Mouse (Mus musculus): ENCODE results near the gene Gm49673. TPM values are rescaled to one million over a fixed set of nuclear protein-coding genes. Genes with fewer than 3 reads are reported as not detected.
"Not testable (repeated sequence)": the region's sequence is repeated elsewhere in the genome, so short reads cannot be mapped to it uniquely, and the experiment has no call there.

Gene Gm49673
- polyA plus RNA-seq, 1 experiment from 2014 or later, result 0.09 TPM

DNA sequence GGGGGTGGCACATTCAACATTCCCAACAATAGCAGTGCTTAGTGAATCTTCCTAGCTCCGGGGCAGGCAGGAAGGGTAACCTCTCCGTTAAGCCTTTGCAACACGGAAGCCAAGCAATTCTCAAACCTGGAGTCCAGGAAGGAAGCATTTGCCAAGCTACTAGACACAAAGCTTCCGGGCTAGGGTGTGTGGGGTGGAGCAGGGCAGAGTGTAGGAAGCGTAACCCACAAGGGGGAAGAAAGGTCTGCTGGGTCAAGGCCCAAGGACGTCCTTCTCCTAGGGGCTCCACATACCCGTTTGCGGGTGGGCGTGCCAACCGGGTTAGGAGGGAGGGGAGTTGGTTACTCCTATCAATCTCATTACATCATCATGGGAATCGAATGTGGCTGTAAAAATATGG lies 31.2 kb downstream of the Gm49673 start:
- H3K4me3 ChIP-seq (replicated peaks; ENCODE audit: low read length); H3K36me3 ChIP-seq (ENCODE audit: control insufficient read depth, insufficient read depth, low read length); ATAC-seq (ENCODE audit: insufficient read depth, low FRiP score); H3K27ac ChIP-seq (ENCODE audit: low read length); H3K4me1 ChIP-seq (ENCODE audit: control insufficient read depth, insufficient read depth, low read length); H3K27me3 ChIP-seq (ENCODE audit: control insufficient read depth, insufficient read depth, low read length); H3K9me3 ChIP-seq (replicated peaks; ENCODE audit: control insufficient read depth, low read length); H3K9ac ChIP-seq (ENCODE audit: low read length); H3K4me2 ChIP-seq (ENCODE audit: low read depth, low read length): not testable (repeated sequence)
- 58% methylated on average over 5 of the region's 11 CpGs for WGBS

DNA sequence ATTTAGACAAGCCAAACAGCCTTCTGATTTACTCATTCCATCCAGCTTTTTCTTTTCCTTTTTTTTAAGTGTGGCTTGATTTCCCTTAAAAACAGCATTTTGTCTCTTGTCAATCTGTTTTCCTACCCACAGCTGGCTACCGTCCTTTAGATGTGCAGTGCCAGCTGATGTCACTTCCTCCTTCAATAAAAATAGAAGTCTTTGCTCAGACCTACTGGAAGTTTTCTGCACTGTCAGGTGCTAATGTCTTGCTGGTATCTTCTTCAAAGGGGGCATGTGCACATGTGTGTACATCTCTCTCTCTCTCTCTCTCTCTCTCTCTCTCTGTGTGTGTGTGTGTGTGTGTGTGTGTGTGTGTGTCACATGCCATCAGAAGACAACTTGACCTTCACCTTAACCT lies 35.4 kb downstream of the Gm49673 start:
- no CpG with 5 or more reads among the region's 1 CpGs for WGBS
- not testable (repeated sequence) for H3K9ac ChIP-seq (ENCODE audit: low read length)

DNA sequence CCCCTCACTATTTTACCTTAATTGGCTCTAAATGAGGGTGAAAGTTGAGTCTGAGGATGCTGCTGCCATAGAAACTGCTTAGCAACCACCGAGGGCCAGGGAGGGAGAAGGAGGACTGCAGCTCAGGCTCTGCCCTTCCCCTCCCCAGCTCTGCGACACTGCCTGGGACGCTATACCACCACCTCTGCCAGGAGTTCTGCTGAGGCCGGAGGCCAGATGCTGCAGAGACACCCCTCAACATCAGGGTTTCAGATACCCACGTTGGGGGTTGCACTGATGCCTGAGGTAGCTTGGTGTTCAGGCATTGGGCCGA lies 46.3 kb downstream of the Gm49673 start:
- H3K36me3 ChIP-seq (ENCODE audit: control insufficient read depth, insufficient read depth, low read length); H3K4me3 ChIP-seq (replicated peaks; ENCODE audit: low read length); H3K9me3 ChIP-seq (replicated peaks; ENCODE audit: control insufficient read depth, low read length); H3K4me2 ChIP-seq (ENCODE audit: low read depth, low read length); H3K27me3 ChIP-seq (ENCODE audit: control insufficient read depth, insufficient read depth, low read length); H3K9ac ChIP-seq (ENCODE audit: low read length); ATAC-seq (ENCODE audit: insufficient read depth, low FRiP score); H3K27ac ChIP-seq (ENCODE audit: low read length); H3K4me1 ChIP-seq (ENCODE audit: control insufficient read depth, insufficient read depth, low read length): not testable (repeated sequence)
- WGBS, result 53% methylated on average over 2 of the region's 6 CpGs

More for the DNA sequence above, 35.4 kb downstream of the Gm49673 start:
- H3K9me3 ChIP-seq (replicated peaks; ENCODE audit: control insufficient read depth, low read length); H3K36me3 ChIP-seq (ENCODE audit: control insufficient read depth, insufficient read depth, low read length); H3K4me3 ChIP-seq (replicated peaks; ENCODE audit: low read length); H3K4me1 ChIP-seq (ENCODE audit: control insufficient read depth, insufficient read depth, low read length); H3K27ac ChIP-seq (ENCODE audit: low read length); ATAC-seq (ENCODE audit: insufficient read depth, low FRiP score); H3K4me2 ChIP-seq (ENCODE audit: low read depth, low read length); H3K27me3 ChIP-seq (ENCODE audit: control insufficient read depth, insufficient read depth, low read length): not testable (repeated sequence)

DNA sequence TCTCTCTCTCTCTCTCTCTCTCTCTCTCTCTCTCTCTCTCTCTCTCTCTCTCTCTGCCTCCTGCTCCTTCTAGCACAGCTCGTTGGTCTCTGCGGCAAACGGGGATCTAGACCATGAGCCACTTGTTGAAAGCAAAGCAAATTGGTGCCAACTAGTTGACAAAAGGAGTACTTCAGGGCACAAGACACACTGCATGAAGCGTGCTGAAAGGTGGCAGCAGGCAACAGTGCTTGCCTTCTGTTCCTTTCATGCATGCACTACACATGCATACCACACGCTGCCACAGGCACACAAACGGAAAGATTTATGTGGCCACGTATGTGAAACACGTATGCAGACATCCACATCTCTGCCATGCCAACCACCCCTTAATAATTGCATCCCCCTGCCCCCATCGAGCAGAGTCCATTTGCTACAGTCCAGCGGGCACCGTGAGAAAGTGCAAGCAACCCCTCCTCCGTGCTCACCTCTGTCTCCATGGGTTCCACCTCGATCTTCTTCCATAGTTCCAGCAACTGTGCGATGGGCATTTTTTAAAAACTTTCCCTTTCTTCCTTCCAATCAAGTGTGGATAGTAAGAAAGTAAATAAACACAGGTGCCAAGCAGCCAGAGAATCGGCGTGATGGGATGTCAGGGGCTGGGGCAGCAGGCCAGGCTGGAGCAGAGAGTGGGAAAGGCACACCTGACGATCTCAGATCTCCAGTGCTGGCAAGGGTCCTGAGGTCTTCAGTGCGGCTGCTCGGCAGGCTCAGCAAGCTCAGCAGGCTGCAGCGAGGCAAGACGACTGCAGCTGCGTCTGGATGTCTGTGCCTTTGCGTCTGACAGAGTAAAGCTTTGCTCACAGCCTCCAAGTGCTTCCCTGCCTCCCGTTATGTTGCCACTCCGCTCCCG lies 46.9 kb downstream of the Gm49673 start:
- H3K4me2 ChIP-seq (ENCODE audit: low read depth, low read length); H3K4me1 ChIP-seq (ENCODE audit: control insufficient read depth, insufficient read depth, low read length); H3K9me3 ChIP-seq (replicated peaks; ENCODE audit: control insufficient read depth, low read length); H3K27me3 ChIP-seq (ENCODE audit: control insufficient read depth, insufficient read depth, low read length); H3K4me3 ChIP-seq (replicated peaks; ENCODE audit: low read length); H3K27ac ChIP-seq (ENCODE audit: low read length); ATAC-seq (ENCODE audit: insufficient read depth, low FRiP score); H3K36me3 ChIP-seq (ENCODE audit: control insufficient read depth, insufficient read depth, low read length); H3K9ac ChIP-seq (ENCODE audit: low read length): not testable (repeated sequence)
- WGBS, result 50% methylated on average over 7 of the region's 26 CpGs

DNA sequence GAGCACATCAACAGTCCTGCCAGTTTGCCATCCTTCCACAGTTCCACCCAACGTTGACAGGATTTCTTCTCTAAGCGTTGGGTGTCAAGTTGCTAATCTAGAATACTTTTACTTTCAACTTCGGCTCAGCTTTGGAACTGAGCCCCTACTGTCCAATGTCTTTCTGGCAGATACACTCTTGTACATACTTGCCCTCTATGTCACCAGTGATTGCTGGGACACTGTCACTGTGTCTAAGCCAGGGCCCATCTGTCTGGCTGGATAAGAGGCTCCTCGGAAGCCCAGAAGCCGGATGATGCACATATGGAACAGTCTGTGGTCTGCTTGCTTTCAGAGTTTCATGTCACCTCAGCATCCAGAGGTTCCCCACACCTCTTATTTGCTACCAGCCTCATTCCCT lies 51.4 kb downstream of the Gm49673 start:
- H3K36me3 ChIP-seq (ENCODE audit: control insufficient read depth, insufficient read depth, low read length); H3K27ac ChIP-seq (ENCODE audit: low read length); H3K9me3 ChIP-seq (replicated peaks; ENCODE audit: control insufficient read depth, low read length); H3K4me3 ChIP-seq (replicated peaks; ENCODE audit: low read length); H3K9ac ChIP-seq (ENCODE audit: low read length); H3K4me1 ChIP-seq (ENCODE audit: control insufficient read depth, insufficient read depth, low read length); H3K4me2 ChIP-seq (ENCODE audit: low read depth, low read length); ATAC-seq (ENCODE audit: insufficient read depth, low FRiP score); H3K27me3 ChIP-seq (ENCODE audit: control insufficient read depth, insufficient read depth, low read length): not testable (repeated sequence)
- 56% methylated on average over 3 of the region's 5 CpGs for WGBS

DNA sequence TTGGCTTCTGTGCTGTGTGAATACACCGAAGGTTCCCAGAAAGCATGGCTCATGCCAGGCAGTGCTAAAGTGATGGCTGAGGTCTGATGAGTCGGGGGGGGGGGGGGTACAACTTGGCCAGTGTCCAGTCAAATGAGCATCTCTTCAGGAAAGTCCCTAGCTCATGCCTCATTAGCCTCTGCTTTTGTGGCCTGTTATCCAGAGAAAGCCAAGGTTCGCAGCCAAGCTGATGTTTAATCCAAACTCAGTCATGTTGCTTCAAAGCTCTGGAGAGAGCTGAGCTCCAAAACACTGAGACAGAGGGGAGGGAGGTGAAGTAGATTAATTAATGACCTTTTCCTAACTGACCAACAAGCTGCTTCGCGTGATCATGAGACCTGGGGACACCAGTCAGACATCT lies 51.9 kb downstream of the Gm49673 start:
- H3K4me3 ChIP-seq (replicated peaks; ENCODE audit: low read length); H3K9me3 ChIP-seq (replicated peaks; ENCODE audit: control insufficient read depth, low read length); H3K4me1 ChIP-seq (ENCODE audit: control insufficient read depth, insufficient read depth, low read length); H3K4me2 ChIP-seq (ENCODE audit: low read depth, low read length); H3K9ac ChIP-seq (ENCODE audit: low read length); H3K27me3 ChIP-seq (ENCODE audit: control insufficient read depth, insufficient read depth, low read length); H3K27ac ChIP-seq (ENCODE audit: low read length); H3K36me3 ChIP-seq (ENCODE audit: control insufficient read depth, insufficient read depth, low read length); ATAC-seq (ENCODE audit: insufficient read depth, low FRiP score): not testable (repeated sequence)
- 65% methylated on average over 3 of the region's 5 CpGs for WGBS

DNA sequence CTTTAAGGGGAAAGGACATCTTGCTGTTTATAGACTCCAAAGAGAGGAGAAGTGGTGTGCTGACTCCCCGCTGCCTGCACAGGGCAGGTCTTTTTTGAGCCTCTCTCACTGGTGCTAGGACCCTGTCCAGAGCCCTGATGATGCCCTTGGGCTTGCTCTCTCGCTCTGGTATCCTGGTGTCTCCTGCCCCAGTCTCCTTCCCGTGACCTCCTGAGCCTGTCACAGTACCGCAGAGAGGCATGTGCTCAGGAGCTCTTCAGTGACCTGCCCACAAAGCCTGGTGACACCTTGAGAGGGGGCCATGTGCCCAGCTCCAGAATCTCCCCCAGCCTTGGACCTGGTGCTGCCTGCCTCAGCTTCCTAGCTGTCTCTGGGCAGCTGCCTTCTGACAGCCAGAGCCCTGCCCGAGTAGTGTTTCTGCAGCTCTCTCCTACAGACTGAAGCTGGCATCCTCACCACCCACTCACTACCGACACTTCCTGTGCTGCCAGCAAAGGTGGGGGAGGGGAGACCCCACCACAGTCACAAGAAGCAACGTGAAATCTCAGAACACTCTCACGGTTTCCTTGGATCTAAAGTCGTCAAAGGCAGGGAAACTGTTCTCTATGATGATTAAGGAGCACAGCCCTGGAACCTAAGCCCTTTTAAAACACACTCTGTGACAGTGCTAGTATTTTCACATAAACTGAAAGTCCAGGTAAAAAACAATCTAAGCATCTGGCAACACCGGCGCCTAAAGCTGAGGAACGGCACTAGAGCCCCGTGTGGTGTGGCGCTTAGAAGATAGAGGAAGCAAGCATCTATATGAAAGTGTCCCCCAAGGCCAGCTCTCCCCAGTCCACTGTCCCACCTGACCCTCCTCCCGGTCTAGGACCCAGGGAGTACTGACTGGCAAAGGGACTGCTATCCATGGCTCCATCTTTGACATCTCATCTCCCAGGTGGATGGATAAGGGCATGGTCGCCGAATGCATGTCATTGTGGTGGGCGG lies 54.8 kb downstream of the Gm49673 start:
- not testable (repeated sequence) for H3K4me2 ChIP-seq (ENCODE audit: low read depth, low read length); H3K4me1 ChIP-seq (ENCODE audit: control insufficient read depth, insufficient read depth, low read length); ATAC-seq (ENCODE audit: insufficient read depth, low FRiP score); H3K27me3 ChIP-seq (ENCODE audit: control insufficient read depth, insufficient read depth, low read length); H3K9me3 ChIP-seq (replicated peaks; ENCODE audit: control insufficient read depth, low read length); H3K36me3 ChIP-seq (ENCODE audit: control insufficient read depth, insufficient read depth, low read length); H3K9ac ChIP-seq (ENCODE audit: low read length); H3K27ac ChIP-seq (ENCODE audit: low read length); H3K4me3 ChIP-seq (replicated peaks; ENCODE audit: low read length)
- 65% methylated on average over 4 of the region's 18 CpGs for WGBS

DNA sequence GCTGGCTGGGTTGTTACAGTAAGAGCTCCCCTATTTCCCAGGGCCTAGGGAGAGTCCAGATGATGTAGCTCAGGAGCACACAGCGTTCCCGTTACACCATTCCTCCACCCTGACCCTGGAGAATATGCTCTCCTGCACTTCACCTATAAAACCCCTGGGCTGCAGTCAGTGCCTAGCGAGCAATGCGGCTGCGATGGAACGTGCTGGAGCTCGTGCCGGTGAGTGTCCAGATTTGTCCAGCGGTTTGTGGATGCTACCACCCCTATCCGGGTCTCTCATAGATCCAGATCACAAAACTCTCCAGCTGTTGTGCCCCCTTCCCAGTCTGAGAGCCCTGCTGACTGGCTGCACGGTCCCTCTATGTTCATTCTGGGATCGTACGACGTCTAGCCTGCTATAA lies 56.3 kb downstream of the Gm49673 start:
- not testable (repeated sequence) for ATAC-seq (ENCODE audit: insufficient read depth, low FRiP score); H3K27me3 ChIP-seq (ENCODE audit: control insufficient read depth, insufficient read depth, low read length)
- 87% methylated on average over 14 of the region's 14 CpGs for WGBS

DNA sequence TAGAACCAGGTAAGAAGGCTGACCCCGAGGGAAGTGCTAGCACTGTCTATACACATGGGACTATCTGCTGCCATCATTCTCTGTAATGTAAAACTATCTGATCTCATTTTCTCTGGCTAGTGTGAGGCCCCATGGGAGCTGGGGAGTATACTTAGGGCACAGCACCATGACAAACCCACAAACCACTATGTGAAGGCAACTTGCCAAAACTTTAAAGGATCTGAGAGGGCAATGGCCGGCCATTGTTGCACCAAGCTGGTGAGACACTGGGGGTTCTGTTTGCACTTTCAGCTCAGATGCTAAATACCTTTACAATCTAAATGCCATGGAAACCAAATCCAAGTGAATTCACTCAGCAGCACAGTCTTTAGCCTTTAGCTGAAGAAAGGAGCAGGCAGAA lies 77.7 kb downstream of the Gm49673 start:
- H3K27me3 ChIP-seq (ENCODE audit: control insufficient read depth, insufficient read depth, low read length); H3K27ac ChIP-seq (ENCODE audit: low read length); H3K4me3 ChIP-seq (replicated peaks; ENCODE audit: low read length); H3K4me1 ChIP-seq (ENCODE audit: control insufficient read depth, insufficient read depth, low read length); H3K9me3 ChIP-seq (replicated peaks; ENCODE audit: control insufficient read depth, low read length); H3K9ac ChIP-seq (ENCODE audit: low read length); H3K4me2 ChIP-seq (ENCODE audit: low read depth, low read length); H3K36me3 ChIP-seq (ENCODE audit: control insufficient read depth, insufficient read depth, low read length); ATAC-seq (ENCODE audit: insufficient read depth, low FRiP score): not testable (repeated sequence)
- 86% methylated on average over 1 of the region's 2 CpGs for WGBS

More for the DNA sequence above, 56.3 kb downstream of the Gm49673 start:
- not testable (repeated sequence) for H3K27ac ChIP-seq (ENCODE audit: low read length); H3K9ac ChIP-seq (ENCODE audit: low read length); H3K36me3 ChIP-seq (ENCODE audit: control insufficient read depth, insufficient read depth, low read length); H3K4me3 ChIP-seq (replicated peaks; ENCODE audit: low read length); H3K4me1 ChIP-seq (ENCODE audit: control insufficient read depth, insufficient read depth, low read length); H3K9me3 ChIP-seq (replicated peaks; ENCODE audit: control insufficient read depth, low read length); H3K4me2 ChIP-seq (ENCODE audit: low read depth, low read length)
